Mouse (Mus musculus) heart, adult 11 months (tissue): ENCODE results near the gene Pank4.

Experiments
- DNase-seq: peaks from one replicate; pipeline ENCODE4 v3.0.0; 2022

Pank4 gene

GRCm38 (mm10) chr4:155014791-155015190 lies 50.9 kb downstream of the Pank4 start:
- DNase-seq: no peak

GRCm38 (mm10) chr4:155015550-155015949 lies 51.6 kb downstream of the Pank4 start:
- no peak for DNase-seq

GRCm38 (mm10) chr4:155016807-155017206 lies 52.9 kb downstream of the Pank4 start:
- DNase-seq: no peak

- DNase-seq: no peak
These were observed 53.4 kb downstream of the Pank4 start for GRCm38 (mm10) chr4:155017253-155017878.

DNA sequence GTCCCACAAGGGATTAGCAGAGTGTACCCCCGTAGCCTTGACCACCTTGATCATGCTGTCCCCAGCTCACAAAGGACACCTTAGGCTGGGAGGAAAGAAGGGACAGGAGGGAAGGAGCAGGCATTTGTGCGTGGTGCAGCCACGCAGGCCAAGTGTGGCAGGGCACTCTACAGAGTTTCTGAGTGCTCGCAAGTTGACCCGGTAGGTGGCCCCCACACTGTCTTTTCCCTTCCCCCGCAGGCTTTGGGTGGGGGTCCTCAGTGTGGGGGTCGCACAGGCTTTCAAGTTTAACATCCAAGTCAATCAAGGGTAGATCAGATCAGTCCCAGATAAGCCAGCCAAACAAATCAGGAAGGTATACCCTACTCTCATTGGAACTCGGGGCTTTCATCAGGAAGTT lies 54.1 kb downstream of the Pank4 start:
- no peak for DNase-seq

GRCm38 (mm10) chr4:155018601-155019335 lies 54.8 kb downstream of the Pank4 start:
- DNase-seq: no peak

- DNase-seq: no peak
These were observed 55.5 kb downstream of the Pank4 start for GRCm38 (mm10) chr4:155019336-155019847.

DNA sequence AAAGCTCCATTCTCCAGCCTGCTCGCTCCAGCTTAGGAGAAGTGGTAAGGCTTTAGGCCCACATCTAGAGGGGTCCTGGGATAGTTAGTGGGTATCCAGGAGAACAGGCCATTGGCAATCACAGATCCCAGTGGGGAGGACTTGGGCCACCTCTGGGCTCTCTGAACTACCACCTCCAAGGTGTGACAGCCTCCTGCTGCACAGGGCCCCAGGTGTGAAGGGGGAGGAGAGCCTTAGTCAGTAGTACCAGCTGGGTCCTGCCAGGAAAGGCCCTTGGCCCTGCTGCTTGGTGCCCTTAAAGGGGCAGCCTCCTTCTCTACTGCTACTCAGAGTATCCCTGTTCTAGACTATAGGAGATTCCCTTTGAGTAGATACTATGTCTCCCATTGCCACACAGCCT lies 56.2 kb downstream of the Pank4 start:
- no peak for DNase-seq

DNA sequence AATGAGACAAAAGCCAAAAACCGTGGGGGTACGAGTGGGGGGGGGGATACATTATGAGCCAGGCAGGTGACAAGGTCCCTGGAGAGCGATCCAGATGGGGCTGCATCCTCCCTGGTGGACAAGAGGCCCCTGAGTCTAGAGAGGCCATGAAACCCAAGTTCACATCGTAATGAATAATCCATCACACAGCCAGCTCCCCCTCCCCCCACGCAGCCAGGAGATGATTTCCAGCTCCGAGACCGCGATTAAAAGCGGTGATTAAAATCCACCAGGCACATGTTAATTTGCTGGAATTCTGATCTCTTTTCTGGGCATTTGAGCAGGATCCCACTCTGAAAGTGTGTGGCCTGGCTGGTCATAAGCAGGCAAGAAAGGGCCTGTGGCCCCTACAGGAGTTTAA lies 56.9 kb downstream of the Pank4 start:
- DNase-seq: no peak

GRCm38 (mm10) chr4:155022228-155022855 lies 58.4 kb downstream of the Pank4 start:
- DNase-seq: no peak

DNA sequence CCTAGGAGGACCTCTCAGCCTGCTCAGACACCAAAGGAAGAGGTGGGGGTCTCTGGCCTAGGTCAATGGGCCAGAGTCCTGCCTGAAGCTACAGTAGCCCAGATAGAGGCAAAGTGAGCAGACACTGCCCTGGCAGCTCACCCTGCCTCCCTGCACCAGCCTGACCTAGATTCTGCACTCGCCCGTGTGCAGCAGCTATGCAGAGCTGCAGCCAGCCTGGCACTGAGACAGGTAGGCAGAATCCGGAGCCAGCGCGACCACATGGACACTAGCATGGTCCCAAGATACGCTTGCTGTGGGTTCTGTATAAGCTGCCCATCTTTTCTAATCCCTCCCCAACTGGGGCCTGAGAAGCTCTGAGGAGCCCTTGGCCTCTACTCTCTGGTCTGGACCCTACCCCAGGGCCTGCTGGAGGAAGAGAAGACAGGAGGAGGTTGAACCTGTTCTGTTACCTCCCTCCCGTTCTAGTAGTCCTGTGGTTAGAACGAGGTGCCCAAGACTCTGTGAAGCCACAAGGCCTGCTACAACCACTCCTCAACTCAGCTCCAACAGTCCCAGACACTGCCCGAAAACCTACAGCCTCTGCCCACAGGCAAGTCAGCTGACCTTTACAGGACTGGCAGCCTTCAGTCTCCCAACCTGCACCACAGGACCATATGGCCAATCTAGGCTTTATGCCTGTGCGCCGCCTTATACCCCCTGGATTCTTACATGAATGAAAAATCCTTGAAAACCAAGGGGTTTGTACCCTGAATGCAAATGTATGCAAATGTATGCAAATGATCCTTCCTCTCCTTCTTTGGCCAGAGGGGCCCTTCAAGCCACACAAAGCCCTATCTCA lies 60.5 kb downstream of the Pank4 start:
- no peak for DNase-seq
